Mouse (Mus musculus) lung, postnatal 0 days (tissue): ENCODE data around the gene Atox1. TPM values are rescaled to one million over a fixed set of nuclear protein-coding genes. Genes with fewer than 3 reads are reported as not detected.
A peak's percentile ranks its signal among the peaks of the same experiment; 100 is the strongest.

Experiments used
- ATAC-seq: fragments of 200-750 bp; cut with Nextera tagmentation; 2 replicates; pipeline ENCODE4 v1.8.0; 2017; ENCODE audit warnings: moderate library complexity
- DNase-seq: peaks from one replicate; pipeline ENCODE4 v3.0.0-alpha.2; 2016; ENCODE audit warnings: low spot score
- H3K27ac ChIP-seq: fragments of 300-500 bp; sonication (generic); 2 replicates; pipeline ENCODE4 v1.5.1; 2014; ENCODE audit warnings: antibody characterized with exemption, mild to moderate bottlenecking, low read length, mixed read lengths
- H3K27me3 ChIP-seq: fragments of 300-500 bp; sonication (generic); replicated peaks from 2 replicates; pipeline ENCODE4 v1.6.1; 2014; ENCODE audit warnings: low read length, mixed read lengths; ENCODE audit not compliant: insufficient read depth
- H3K36me3 ChIP-seq: fragments of 300-500 bp; sonication (generic); 2 replicates; pipeline ENCODE4 v1.6.1; 2014; ENCODE audit warnings: low read length, mixed read lengths; ENCODE audit not compliant: insufficient read depth
- H3K4me1 ChIP-seq: fragments of 300-500 bp; sonication (generic); 2 replicates; pipeline ENCODE4 v1.6.1; 2014; ENCODE audit warnings: antibody characterized with exemption, low read depth, low read length, mixed read lengths; ENCODE audit not compliant: insufficient read depth
- H3K4me2 ChIP-seq: fragments of 300-500 bp; sonication (generic); replicated peaks from 2 replicates; pipeline ENCODE4 v1.6.1; 2014; ENCODE audit warnings: low read depth, mild to moderate bottlenecking, low read length, moderate library complexity, mixed read lengths
- H3K4me3 ChIP-seq: fragments of 300-500 bp; sonication (generic); 2 replicates; pipeline ENCODE4 v1.5.1; 2014; ENCODE audit warnings: low read depth, low read length
- H3K9ac ChIP-seq: fragments of 300-500 bp; sonication (generic); replicated peaks from 2 replicates; pipeline ENCODE4 v1.6.1; 2014; ENCODE audit warnings: low read depth, mild to moderate bottlenecking
- H3K9me3 ChIP-seq: fragments of 300-500 bp; sonication (generic); 2 replicates; pipeline ENCODE4 v1.6.1; 2016; ENCODE audit warnings: low read length, mixed read lengths
- CTCF ChIP-seq: IDR thresholded peaks from 2 replicates; pipeline ENCODE4 v1.5.1; 2016; ENCODE audit warnings: antibody characterized with exemption, mild to moderate bottlenecking
- EP300 ChIP-seq: IDR thresholded peaks from 2 replicates; pipeline ENCODE4 v1.6.1; 2016; ENCODE audit warnings: antibody characterized with exemption, mild to moderate bottlenecking, control low read depth
- WGBS: fragments of 180-500 bp; shearing (Covaris S2); extraction: QIAGEN DNeasy Blood & Tissue Kit; methylation state at CpG from one replicate; pipeline ENCODE4 v1.1.7; 2014; 5-methylcytosine and 5-hydroxymethylcytosine counted together
- polyA plus RNA-seq: library from polyadenylated mRNA; unstranded; fragments of >200 nt; fragmentation: Nextera tagmentation; extraction: Ambion mirVana; gene quantifications from 2 replicates; pipeline ENCODE4 v1.2.1, GENCODE M21; 2015

Atox1 gene
- polyA plus RNA-seq, 1 experiment from 2014 or later = 498 TPM

- no peak for ATAC-seq
- Histone ChIP-seq H3K27ac (peak overlapping the region; percentile 84), H3K27me3 (no peaks in the 10 kb centered on the region), H3K9me3 (no peaks in the 10 kb centered on the region), H3K4me2 (peak overlapping the region; percentile 83), H3K4me3 (peak overlapping the region; percentile 64), H3K4me1 (peaks cover 4% of the 10 kb centered on the region; the same call in 1 of the 2 replicates), H3K36me3 (no peaks in the 10 kb centered on the region), H3K9ac (peak overlapping the region; percentile 51; the same call in 1 of the 2 replicates)
- TF ChIP-seq CTCF = no peak
- TF ChIP-seq EP300 = no peak
- WGBS = 21% methylated on average over 3 of the region's 3 CpGs
- DNase-seq = peak; percentile 57
These were observed 1.0 kb downstream of the Atox1 start for GRCm38 (mm10) chr11:55459850-55460558.

DNA sequence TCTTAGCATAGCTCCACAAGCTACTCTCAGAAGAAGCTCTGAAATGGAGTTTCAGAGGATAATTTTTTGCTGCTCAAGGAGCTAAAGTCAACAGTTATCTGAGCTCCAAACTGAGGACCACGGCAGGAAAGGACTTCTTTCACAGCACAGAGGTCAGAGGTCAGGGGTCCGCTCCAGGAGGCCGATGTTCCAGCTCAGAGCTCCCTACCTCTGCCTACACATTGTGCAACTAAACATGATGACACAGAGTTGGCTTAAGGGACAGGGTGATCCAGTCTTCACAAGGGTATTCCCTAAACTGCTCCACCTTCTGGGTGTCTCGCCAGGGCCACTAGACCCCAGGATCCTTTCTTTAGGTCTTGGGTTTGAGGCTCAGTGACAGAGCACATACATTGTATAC is 2.5 kb downstream of the Atox1 start:
- Histone ChIP-seq H3K4me1 (peaks cover 4% of the 10 kb centered on the region; the same call in 1 of the 2 replicates), H3K27me3 (no peaks in the 10 kb centered on the region), H3K27ac (no peak overlapping the region), H3K4me3 (no peak overlapping the region), H3K9me3 (no peaks in the 10 kb centered on the region), H3K9ac (no peak overlapping the region), H3K4me2 (no peak overlapping the region), H3K36me3 (peaks cover 3% of the 10 kb centered on the region; the same call in 1 of the 2 replicates)
- DNase-seq (no peak), ATAC-seq (no peak)
- TF ChIP-seq CTCF (no peak), EP300 (no peak)
- WGBS = 47% methylated on average over 4 of the region's 4 CpGs

GRCm38 (mm10) chr11:55455166-55455565 is 5.9 kb downstream of the Atox1 start:
- ATAC-seq = no peak
- TF ChIP-seq CTCF (no peak), EP300 (no peak)
- no peaks in the 10 kb centered on the region for H3K27me3 ChIP-seq
- H3K9ac ChIP-seq = no peak overlapping the region
- no peak overlapping the region for H3K4me3 ChIP-seq
- WGBS = 67% methylated on average over 2 of the region's 2 CpGs
- no peak overlapping the region for H3K27ac ChIP-seq
- no peaks in the 10 kb centered on the region for H3K9me3 ChIP-seq
- H3K36me3 ChIP-seq = peaks cover 7% of the 10 kb centered on the region; the same call in 1 of the 2 replicates
- H3K4me2 ChIP-seq = no peak overlapping the region
- H3K4me1 ChIP-seq = peaks cover 4% of the 10 kb centered on the region; the same call in 1 of the 2 replicates
- DNase-seq = no peak

GRCm38 (mm10) chr11:55453640-55454039 is 7.4 kb downstream of the Atox1 start:
- peaks cover 7% of the 10 kb centered on the region; the same call in 1 of the 2 replicates for H3K36me3 ChIP-seq

DNA sequence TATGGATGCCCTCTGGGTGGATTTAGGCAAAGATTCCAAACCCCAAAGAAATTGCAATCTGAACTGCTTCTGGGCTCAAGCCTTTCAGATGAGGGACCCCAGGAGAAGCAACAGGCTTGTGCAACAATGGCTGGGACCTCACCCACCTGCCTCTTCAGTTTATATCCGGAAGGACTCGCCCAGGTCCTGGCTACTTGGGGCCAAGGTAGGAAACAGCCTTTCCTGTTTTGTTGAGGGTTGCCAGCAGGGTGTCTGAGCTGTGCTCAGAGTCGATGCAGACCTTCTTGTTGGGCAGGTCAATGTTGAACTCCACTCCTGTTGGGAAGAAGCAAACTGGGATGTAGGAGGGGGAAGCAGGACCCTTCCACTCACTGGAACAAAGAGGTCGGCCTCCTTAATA is 10.7 kb downstream of the Atox1 start:
- Histone ChIP-seq H3K36me3 (peaks cover 19% of the 10 kb centered on the region), H3K9me3 (no peaks in the 10 kb centered on the region), H3K4me2 (no peak overlapping the region), H3K27me3 (no peaks in the 10 kb centered on the region), H3K4me1 (no peaks in the 10 kb centered on the region), H3K4me3 (no peak overlapping the region), H3K27ac (no peak overlapping the region), H3K9ac (no peak overlapping the region)
- WGBS = 69% methylated on average over 4 of the region's 4 CpGs
- ATAC-seq (no peak), DNase-seq (no peak)
- TF ChIP-seq EP300 = no peak
- TF ChIP-seq CTCF = no peak

More at GRCm38 (mm10) chr11:55453640-55454039, 7.4 kb downstream of the Atox1 start:
- peak; percentile 30; the same call in 1 of the 2 replicates for ATAC-seq
- 0 out of 2 replicates have a peak, but pooled peaks have one; percentile 23 for TF ChIP-seq EP300
- TF ChIP-seq CTCF = no peak
- H3K4me3 ChIP-seq = no peak overlapping the region
- WGBS = 66% methylated on average over 4 of the region's 4 CpGs
- no peak overlapping the region for H3K4me2 ChIP-seq
- no peaks in the 10 kb centered on the region for H3K9me3 ChIP-seq
- no peak overlapping the region for H3K9ac ChIP-seq
- H3K27ac ChIP-seq = no peak overlapping the region
- peaks cover 4% of the 10 kb centered on the region; the same call in 1 of the 2 replicates for H3K4me1 ChIP-seq
- H3K27me3 ChIP-seq = no peaks in the 10 kb centered on the region
- no peak for DNase-seq

DNA sequence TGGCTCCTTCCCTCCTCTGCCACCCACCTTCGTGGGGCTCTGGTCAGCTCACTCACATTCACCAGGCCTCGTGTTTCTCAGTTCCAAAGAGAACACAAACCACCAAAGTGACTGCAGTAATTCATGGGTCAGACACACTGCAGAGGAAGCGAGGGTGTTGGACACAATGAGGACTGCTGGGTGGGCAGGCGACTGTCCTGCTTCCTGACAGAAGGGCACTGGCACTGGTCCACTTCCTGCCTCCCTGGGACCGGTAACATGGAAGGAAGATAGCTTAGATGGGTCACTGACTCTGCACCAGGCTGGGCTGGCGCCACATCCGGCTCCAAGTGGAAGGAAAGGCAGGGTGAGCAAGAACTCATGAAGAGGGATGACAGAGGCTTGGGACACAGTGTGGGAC is 11.5 kb downstream of the Atox1 start:
- Histone ChIP-seq H3K9ac (no peak overlapping the region), H3K9me3 (no peaks in the 10 kb centered on the region), H3K36me3 (peaks cover 16% of the 10 kb centered on the region), H3K4me1 (no peaks in the 10 kb centered on the region), H3K4me3 (no peak overlapping the region), H3K27ac (0 out of 2 replicates have a peak overlapping the region, but pooled peaks have one; percentile 2), H3K4me2 (no peak overlapping the region), H3K27me3 (no peaks in the 10 kb centered on the region)
- DNase-seq = peak; percentile 60
- no peak for TF ChIP-seq CTCF
- TF ChIP-seq EP300 = peak; percentile 56; the same call in 1 of the 2 replicates
- 56% methylated on average over 7 of the region's 7 CpGs for WGBS
- peak; percentile 78 for ATAC-seq
